Comparison of ENCODE assay signal across 8 mouse cellular contexts in the genomic region with DNA sequence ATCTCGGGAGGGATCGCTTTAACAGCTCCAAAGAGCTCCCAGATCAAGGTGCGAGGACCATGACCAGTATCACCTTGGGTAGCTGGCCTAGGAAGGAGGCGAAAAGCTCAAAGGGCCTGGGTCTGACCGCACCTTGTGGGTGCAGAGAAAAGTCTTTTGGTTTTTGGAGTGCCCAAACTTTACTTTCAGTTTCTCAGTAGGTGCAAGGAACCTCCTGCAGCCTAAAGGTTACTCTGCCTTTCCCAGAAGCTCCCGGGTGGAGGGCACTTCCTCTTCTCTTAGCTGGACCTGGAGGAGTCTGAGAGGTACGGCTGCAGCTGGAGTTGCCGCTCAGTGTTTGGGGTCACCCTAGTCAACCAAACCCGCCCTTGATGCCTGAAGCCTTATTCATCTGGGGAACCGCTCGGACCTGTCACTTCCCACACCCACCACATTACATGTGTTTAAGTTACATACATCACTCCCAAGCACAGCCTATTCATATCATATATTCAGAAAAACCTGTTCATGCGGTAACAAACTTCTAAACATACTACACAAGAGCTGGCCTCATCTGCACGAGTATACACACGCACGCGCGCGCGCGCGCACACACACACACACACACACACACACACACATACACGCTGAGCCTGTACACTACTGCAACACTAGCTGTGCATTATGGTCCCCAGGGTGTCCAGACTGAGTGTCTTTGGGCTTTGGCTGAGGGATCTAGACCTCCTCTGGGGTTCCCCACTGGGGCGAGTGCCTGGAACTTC. TPM values are rescaled to one million over a fixed set of nuclear protein-coding genes. Genes with fewer than 3 reads are reported as not detected.
DNase-seq lines count a peak whose midpoint lies in the region; ATAC-seq lines count a peak whose summit lies in the region.

No protein-coding gene starts in this region.

- whole genome bisulfite sequencing in embryonic facial prominence, embryonic 12.5 days, result 7% methylated on average over 23 of the region's 23 CpGs
- 4% methylated on average over 23 of the region's 23 CpGs for WGBS in macrophage (ENCODE audit: missing documents)

- DNase-seq in kidney, adult 18-20 months, result peak; percentile 38
- DNase-seq in kidney, postnatal 14 days, result no peak
- peak; percentile 64 for DNase-seq in induced T-regulatory cell, adult 2 months (ENCODE audit: low read depth)
- peak; percentile 45 for DNase-seq in thymus, postnatal 0 days (ENCODE audit: low spot score)
- no peak for DNase-seq in left cerebral cortex, adult 11 months (ENCODE audit: low spot score)
- DNase-seq in ovary, postnatal 36 days (ENCODE audit: low spot score), result no peak

- peaks cover 89% of the 10 kb centered on the region for H3K27me3 ChIP-seq in embryonic facial prominence, embryonic 12.5 days

- H3K4me3 ChIP-seq in embryonic facial prominence, embryonic 12.5 days, result peak overlapping the region; percentile 19; the same call in 1 of the 2 replicates
- H3K4me3 ChIP-seq in macrophage (ENCODE audit: inconsistent target), result peak overlapping the region; percentile 41

- peak overlapping the region; percentile 39 for H3K4me2 ChIP-seq in embryonic facial prominence, embryonic 12.5 days (replicated peaks)

- no peaks in the 10 kb centered on the region for H3K79me2 ChIP-seq in macrophage (ENCODE audit: inconsistent target)

- H3K36me3 ChIP-seq in embryonic facial prominence, embryonic 12.5 days, result no peaks in the 10 kb centered on the region
- no peaks in the 10 kb centered on the region for H3K36me3 ChIP-seq in macrophage (ENCODE audit: inconsistent target)

- no peaks in the 10 kb centered on the region for H3K9me3 ChIP-seq in embryonic facial prominence, embryonic 12.5 days

- no peak overlapping the region for H3K9ac ChIP-seq in embryonic facial prominence, embryonic 12.5 days

- no peak overlapping the region for H3K27ac ChIP-seq in embryonic facial prominence, embryonic 12.5 days
- no peak overlapping the region for H3K27ac ChIP-seq in macrophage

- ATAC-seq in embryonic facial prominence, embryonic 12.5 days (ENCODE audit: insufficient number of reproducible peaks, insufficient read depth, low FRiP score, low TSS enrichment), result no peak; the same call in 1 of the 2 replicates

- peaks cover 18% of the 10 kb centered on the region for H3K4me1 ChIP-seq in embryonic facial prominence, embryonic 12.5 days

RNA-seq across cellular contexts. Expression of gene Ostm1, which starts 49.9 kb away (rescaled TPM):
- polyA plus RNA-seq in embryonic facial prominence, embryonic 12.5 days (2016; fragmentation: Nextera tagmentation; extraction: Ambion mirVana), result 13.6 and 14.1 TPM in 2 replicates
- 10 to 100 TPM in 21 of 26 experiments, 1 to 10 TPM in 5; 7.5 to 48.8 (median 22.8) TPM for total RNA-seq in macrophage (2018; cell fraction: chromatin; rRNA removed)
- total RNA-seq in macrophage (2018; cell fraction: cytosol; rRNA removed), result 100 to 1,000 TPM in 1 of 26 experiments, 10 to 100 TPM in 25; 57.2 to 110 (median 77.8) TPM
- 100 to 1,000 TPM in 5 of 26 experiments, 10 to 100 TPM in 21; 20.7 to 132 (median 77.3) TPM for total RNA-seq in macrophage (2018; cell fraction: nucleus; rRNA removed)
- 75.0 to 85.1 TPM (median 76.9 TPM) in 3 replicates for polyA plus RNA-seq in macrophage (2018)
- polyA plus RNA-seq in thymus, postnatal 0 days (2015; fragmentation: Nextera tagmentation; extraction: Ambion mirVana), result 95.3 and 102 TPM in 2 replicates

RNA-seq across cellular contexts. Expression of gene Nr2e1, which starts 50.1 kb away (rescaled TPM):
- 5.8 and 6.6 TPM in 2 replicates for polyA plus RNA-seq in embryonic facial prominence, embryonic 12.5 days (2016; fragmentation: Nextera tagmentation; extraction: Ambion mirVana)
- total RNA-seq in macrophage (2018; cell fraction: chromatin; rRNA removed), result not detected
- total RNA-seq in macrophage (2018; cell fraction: cytosol; rRNA removed), result not detected
- total RNA-seq in macrophage (2018; cell fraction: nucleus; rRNA removed), result not detected
- polyA plus RNA-seq in macrophage (2018), result not detected in 3 replicates
- 0.10 TPM in 1 of 2 replicates, not detected in the other for polyA plus RNA-seq in thymus, postnatal 0 days (2015; fragmentation: Nextera tagmentation; extraction: Ambion mirVana)

Comparison
In these comparisons a context has a peak if more than half of its experiments do, and no peak if none do; other contexts are left out.
1. DNase-seq: peak in kidney, adult 18-20 months (single experiment), induced T-regulatory cell, adult 2 months (single experiment) and thymus, postnatal 0 days (single experiment); none in kidney, postnatal 14 days (single experiment), left cerebral cortex, adult 11 months (single experiment) and ovary, postnatal 36 days (single experiment).